Mouse (Mus musculus) thymus, postnatal 36 days (tissue): ENCODE measurements around the gene Slain2.
"Not testable (repeated sequence)": the region's sequence is repeated elsewhere in the genome, so short reads cannot be mapped to it uniquely, and the experiment has no call there.

ENCODE experiments used
- DNase-seq, 2 experiments: peaks; one replicate each; pipeline ENCODE4 v3.0.0; 2022; ENCODE audit warnings: mixed read lengths in 2 of 2

Slain2 gene

DNA sequence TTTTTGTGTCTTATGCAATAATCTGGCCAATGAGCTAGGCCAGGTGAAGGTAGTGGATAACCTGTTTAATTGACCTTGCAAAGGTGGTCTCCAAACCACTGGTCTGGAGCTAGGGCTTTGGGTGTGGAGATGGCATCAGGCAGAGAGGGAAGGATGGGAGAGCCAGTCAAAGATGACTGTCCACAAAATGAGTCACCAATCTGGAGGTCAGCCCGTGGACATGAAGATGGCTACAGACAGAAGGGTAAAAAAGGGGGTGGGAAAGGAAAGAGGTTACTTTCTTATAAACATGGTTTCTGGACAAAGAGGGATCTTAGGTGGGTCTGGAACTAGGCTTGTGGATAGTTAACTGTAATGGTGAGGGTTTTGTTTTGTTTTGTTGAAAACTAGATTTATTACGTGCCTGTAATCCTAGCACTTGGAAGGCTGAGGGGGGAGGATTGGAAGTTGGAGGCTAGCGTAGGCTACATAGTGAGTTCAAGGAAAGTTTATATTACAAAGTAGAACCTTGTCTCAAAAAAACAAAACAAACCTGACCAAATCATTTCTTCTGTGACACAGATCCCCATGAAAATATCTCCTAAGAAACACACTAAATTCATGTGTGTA, 40.0 kb downstream of the Slain2 start:
- no peak for DNase-seq

DNA sequence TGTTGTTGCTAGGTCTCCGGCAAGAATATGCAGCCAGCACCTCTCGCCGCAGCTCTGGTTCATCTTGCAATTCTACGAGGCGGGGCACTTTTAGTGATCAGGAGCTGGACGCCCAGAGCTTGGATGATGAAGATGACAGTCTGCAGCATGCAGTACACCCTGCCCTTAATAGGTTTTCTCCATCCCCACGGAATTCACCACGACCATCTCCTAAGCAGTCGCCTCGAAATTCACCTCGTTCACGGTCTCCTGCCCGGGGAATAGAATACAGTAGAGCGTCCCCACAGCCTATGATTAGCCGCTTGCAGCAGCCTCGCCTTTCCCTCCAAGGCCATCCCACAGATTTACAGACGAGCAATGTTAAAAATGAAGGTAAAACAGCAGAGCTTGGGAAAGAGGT, 43.2 kb downstream of the Slain2 start:
- DNase-seq = no peak

DNA sequence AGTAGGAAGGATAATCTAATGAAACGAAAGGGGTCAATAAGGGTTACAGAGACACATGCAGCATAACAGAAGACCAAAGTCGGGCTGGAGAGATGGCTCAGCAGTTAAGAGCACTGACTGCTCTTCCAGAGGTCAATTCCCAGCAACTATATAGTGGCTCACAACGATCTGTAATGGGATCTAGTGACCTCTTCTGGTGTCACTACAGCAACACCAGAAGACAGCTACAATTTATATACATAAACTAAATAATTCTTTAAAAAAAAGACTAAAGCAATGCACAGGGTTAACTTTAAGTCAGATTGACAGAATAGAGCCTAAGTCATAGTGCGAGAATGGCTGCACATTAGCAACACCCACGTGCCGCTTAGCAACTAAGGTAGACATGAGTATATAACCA, 46.0 kb downstream of the Slain2 start:
- DNase-seq = no peak

DNA sequence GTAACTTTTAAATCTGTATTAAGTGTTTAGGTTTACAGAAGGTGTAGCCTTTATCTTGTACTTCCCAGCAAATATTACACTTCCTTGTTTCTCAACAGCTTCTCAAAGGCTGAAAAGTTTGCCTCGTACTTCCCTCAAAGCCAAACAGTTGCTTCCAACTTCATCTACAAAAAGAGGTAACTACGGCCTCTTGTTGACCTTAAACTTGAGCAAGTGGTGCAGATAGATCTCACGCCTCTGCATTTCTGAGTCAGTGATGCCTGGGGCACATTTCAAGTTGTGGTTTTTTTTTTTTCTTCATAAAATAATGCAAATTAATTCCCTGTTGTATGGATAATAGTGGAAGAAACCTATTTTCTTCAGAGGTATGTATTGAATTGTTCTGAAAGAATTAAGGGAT, 51.6 kb downstream of the Slain2 start:
- DNase-seq = no peak

DNA sequence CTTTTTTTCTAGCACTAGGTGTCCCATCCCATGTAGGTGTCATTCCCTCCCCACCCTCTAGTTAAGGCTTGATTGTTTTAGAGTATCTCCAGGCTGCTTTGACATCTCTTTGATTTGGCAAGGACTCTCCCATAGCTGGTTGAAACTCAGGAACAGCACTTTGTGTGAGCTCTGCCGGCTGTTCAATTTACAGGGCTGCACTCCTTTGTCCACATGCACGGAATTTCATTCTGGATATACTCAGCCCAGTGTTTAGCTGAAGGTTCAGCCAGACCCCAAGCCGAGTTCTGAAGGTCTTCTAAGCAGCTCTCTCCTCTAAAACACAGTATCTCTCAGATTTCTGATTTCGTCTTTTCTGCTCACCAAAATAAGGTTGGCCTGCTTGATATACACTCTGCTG, 58.3 kb downstream of the Slain2 start:
- no peak for DNase-seq

DNA sequence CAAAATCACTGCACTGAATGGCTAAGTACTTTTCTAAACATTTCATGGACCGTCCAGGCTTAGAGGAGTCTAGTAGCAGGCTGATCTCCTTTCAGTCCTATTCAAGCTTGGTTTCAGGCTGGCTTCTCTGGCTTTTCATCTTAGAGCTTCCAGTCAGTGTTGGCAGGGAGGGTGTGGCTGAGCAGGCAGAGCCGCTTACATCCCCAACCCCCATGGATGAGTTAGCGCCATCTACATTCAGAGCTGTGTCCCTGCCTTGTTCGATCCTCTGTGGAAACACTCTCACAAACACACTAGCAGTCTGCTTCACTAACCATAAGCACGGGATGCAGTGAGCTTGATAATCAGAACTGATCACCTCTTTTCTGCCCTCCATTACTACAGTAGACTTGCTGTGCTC, 58.8 kb downstream of the Slain2 start:
- no peak for DNase-seq

DNA sequence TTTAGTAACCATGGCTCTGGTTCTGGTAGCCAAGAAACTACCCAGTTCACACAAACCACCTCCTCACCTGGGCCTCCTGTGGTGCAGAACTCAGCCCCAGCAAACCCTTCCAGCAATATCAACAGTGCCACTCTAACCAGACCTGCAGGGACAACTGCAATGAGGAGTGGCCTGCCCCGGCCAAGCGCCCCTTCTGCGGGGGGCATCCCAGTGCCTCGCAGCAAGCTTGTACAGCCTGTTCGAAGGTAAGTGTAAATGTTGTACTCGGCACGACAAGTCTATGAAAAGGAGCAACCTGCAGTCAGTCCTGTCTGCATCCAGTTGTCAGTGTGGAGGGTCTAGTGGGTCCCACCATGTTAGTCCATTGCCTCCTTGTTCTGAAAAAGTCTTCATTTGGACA, 60.5 kb downstream of the Slain2 start, which contains the start of gene Gm10135:
Gene Gm10135, minus strand, starts transcription at position 101 of the 400 bp plus-strand sequence.
- no peak for DNase-seq

DNA sequence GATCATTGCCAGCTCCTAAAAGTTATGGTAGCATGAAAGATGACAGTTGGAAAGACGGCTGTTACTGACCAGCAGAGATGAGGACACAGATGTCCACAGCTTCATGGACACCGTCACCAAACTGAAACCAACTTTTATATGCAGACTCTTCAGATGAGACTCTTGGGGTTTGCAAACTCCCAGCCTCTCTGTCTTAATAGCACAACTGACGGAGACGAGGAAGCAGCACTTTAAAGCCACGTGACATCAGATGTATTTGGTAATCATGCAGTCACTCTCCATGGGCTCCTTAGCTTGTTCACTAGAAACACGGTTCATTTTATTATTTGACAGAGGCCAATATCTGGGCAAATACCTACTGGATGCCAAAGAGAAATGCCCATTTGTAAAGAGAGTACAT, 61.9 kb downstream of the Slain2 start:
- no peak for DNase-seq

DNA sequence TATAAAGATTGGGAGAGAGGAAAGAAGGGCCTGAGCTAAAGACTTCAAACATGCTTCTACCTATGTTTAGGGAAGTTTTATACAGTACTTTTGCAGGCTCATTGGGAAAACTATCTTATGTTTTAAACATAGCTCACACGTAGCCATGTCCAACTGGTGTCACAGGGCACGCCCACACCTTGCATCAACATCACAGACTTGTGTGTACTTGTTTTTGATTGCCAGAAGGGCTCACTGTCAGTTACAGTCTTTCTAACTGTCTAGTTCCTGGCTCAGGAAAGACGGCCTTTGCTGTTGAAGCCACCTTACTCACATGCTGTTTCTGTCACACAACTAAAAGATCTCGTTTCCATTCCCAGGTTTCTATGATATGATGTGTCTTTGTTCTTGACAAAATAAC, 62.4 kb downstream of the Slain2 start:
- DNase-seq = no peak

DNA sequence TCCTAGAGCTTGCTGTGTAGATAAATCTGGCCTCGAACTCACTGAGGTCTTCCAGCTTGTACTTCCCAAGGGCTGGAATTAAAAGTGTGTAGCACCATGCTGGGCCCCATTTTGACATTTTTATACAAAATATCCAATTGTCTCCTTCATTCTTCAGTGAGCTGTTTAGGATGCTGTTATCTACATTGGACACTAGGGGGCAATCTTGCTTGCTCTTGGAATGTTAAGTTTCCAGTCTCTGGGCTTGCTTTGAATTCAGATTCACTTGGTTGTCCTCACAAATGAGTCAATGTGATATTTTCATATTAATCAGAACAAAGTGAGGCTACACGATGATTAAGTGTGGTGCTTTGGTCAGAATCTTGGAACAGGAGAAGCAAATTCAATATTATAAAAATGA, 70.0 kb downstream of the Slain2 start:
- DNase-seq = no peak

DNA sequence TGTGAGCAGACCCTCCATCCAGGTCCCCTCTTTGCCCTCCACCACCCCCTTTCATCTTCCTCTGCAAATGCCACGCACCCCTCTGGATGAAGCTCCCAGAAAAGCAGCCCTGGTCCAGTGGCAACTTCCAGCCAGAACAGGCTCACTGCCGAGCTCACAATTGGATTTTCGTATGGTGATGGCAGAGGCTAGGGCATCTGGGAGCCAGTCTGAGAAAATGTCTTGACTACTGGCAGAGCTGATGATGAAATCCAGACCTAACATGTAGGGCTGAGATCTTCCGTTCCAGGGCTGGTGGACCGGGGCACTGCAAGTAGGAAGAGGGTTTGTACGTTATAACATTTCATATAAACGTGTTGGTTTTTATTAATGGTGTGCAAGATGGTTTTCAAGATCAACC, 73.7 kb downstream of the Slain2 start:
- DNase-seq = no peak

DNA sequence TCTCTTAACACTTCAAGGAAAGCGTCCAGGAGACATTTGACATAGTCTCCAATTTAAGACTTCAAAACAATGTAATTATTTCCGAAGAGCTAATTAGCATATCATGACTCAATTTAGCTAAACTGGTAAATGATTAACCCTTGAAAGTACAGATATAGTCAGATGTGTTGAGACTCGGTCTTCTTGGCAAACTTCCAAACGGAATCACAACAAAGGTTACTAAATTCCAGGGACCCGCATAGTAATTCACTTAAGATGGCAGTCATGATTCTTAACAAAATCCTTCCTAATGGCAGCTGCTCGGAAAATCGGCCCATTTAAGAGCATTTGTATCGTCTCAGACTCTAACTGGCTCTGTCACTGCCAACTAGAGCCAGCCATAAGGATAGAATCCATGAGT, 75.7 kb downstream of the Slain2 start:
- no peak for DNase-seq

DNA sequence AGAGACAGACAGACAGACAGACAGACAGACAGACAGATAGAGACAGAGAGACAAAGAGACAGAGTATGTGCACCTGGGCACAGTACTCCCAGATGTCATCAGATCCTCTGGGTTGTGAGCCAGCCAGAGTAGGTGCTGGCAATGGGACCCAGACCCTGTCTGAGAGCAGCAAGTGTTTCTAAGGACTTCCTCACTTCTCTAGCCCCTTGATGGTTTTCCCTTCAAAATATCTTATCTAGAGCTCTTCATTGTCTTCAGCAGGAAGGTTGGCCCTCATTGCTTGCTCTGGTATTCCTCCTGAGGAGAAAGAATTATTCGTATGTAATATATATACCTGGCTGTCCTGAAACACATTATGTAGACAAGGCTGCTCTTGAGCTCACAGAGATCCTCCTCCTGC, 78.4 kb downstream of the Slain2 start:
- DNase-seq = no peak

DNA sequence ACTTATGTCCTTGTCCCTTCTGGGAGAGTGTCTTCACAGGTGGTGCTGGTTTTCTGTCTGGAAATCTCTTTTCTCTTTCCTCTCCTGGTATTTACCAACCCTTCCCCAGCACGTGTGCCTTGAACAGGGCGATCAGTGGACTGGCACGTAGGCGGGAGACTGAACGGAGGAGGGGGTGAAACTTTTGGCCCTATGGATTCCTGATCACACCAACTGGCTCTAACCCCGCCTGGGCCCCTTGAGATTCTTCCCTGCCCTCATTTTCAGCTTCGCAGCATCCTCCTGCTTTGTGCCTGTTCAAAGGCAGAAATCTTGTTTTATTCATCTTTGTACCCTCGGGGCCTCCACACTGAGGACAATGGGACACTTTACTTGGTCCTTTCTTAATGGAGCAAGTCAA, 80.3 kb downstream of the Slain2 start:
- no peak for DNase-seq

DNA sequence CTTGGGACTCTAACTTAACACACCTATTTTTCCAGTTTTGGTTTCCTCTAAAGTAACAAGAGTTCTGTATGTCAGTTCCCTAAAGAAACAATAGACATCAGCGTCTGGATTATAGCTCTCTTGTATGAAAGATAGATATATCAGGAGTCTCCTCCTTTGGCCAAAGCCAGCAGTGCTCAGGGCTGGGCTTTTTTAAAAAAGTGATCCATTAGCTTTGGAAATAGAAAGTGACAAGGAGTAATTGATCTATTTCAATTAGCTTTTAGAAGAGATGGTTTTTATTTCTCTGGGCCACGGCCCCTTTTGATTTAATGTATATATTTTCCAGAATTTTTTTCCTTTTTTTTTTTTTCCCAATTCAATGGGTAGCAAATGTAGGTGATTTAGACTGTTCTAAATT, 80.8 kb downstream of the Slain2 start:
- DNase-seq = no peak

DNA sequence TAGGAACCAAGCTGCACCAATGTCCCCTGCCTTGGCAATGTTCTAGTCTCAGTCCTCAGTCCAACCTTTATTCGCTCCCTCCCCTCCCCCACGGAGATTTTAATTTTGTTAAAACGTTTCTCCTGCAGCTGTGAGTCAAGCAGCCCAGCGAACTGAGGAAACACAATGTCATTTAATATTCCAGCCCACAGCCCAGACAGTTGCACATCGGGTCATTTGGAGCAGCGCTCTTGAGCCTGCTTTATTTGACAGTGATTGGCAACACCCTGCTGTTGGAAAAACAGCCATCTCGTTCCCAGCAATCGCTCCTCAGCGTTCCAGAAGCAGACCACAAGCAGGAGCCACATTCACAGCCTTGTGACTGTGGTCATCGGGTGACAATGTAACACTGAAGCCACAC, 81.3 kb downstream of the Slain2 start:
- DNase-seq = no peak

DNA sequence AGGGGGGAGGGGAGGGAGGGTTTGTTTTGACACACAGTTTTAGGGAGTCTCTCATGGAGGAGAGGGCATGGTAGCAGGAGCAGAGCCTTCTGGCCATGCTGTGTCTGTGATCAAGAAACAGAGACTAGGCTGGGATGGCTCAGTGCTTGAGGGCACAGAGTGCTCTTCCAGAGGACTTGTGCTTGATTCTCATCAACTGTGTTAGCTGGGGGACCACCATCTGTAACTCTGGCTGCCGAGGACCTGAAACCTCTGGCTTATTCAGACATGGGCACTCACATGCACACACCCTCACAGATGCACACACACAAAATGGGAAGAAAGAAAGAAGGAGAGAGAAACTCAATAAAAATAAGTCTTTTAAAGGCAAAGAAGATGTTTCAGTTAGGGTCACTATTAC, 84.4 kb downstream of the Slain2 start:
- not testable (repeated sequence) for DNase-seq

DNA sequence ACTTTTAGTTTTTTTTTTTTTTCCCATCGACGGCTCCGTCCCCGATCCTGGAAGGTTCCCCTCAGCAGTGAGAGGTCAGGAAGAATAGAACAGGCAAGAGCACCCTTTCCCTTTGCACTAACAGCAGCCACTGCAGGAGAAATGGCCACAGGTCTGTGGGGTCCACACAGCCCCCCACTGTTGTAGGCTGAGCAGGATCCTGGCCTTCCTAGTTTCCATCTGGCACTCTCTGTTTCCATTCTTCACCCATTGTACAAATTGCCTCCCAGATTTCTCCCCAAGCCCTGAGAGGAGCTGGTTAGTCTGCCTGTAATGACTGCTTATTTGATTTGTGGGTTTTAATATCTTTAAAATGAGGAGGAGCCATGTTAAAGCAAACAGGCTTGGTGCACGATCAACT, 89.9 kb downstream of the Slain2 start:
- DNase-seq = no peak

DNA sequence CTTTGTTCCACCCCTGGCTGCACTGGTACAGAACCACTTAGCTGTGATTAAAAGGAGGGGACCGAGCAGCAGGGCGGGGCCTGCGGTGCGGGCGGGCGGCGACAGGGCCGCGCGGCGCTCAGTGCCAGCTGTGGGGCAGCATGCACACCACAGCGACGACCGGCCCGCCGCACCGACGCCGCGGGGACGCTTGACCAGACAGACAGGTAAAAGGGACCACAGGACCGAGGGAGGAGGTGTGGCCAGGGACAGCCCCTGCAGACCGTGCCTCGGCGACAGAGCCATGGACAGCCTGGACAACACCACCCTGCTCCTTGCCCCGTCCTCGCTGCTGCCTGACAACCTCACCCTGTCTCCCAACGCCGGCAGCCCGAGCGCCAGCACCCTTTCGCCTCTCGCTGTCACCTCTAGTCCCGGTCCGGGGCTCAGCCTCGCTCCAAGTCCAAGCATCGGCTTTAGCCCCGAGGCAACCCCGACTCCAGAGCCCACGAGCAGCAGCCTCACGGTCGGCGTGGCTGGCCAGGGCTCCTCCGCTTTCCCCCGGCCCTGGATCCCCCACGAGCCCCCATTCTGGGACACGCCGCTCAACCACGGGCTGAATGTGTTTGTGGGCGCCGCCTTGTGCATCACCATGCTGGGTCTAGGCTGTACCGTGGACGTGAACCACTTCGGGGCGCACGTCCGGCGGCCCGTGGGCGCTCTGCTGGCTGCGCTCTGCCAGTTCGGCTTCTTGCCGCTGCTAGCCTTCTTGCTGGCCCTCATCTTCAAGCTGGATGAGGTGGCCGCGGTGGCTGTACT, 92.9 kb downstream of the Slain2 start, which contains the start of gene Slc10a4:
Gene Slc10a4, plus strand, starts transcription at position 100 of the 798 bp plus-strand sequence.
- DNase-seq = peak in 1 of 2 experiments; percentile 10

DNA sequence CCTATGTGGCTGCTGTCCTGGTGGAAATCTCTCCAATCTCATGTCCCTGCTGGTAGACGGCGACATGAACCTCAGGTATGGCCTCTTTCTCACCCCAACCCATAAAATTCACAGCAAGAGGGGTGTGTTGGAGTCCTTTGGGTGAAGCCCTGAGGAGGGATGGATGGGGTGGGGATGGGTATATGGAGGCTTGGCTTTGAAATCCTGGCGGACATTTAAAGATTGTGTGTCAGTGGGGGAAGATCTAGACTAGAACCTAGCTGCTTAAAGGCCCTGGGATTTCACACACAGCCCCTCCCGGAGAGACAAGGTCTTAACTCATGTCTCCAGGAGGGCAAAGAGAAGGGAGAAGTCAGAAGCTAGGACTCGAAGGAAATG, 93.5 kb downstream of the Slain2 start:
- no peak for DNase-seq

DNA sequence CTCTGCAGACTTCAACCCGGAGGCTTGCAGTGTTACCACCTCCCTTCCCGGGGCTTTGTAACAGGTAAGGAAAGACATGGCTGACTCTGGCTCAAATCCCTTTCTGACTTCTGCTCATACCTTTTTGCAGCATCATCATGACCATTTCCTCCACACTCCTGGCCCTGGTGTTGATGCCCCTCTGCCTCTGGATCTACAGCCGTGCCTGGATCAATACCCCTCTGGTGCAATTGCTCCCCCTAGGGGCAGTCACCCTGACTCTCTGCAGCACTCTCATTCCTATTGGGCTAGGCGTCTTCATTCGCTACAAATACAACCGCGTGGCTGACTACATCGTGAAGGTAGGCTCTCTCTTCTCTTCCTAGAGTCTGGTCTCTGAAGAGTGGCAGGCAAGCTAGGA, 94.1 kb downstream of the Slain2 start:
- peak in 1 of 2 experiments; percentile 20 for DNase-seq

DNA sequence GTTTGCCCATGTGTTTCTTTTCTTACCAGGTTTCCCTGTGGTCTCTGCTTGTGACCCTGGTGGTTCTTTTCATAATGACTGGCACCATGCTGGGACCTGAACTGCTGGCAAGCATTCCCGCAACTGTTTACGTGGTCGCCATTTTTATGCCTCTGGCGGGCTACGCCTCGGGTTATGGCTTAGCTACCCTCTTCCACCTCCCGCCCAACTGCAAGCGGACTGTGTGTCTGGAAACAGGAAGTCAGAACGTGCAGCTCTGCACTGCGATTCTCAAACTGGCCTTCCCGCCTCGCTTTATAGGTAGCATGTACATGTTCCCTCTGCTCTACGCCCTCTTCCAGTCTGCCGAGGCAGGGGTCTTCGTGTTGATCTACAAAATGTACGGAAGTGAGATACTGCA, 97.7 kb downstream of the Slain2 start:
- not testable (repeated sequence) for DNase-seq

DNA sequence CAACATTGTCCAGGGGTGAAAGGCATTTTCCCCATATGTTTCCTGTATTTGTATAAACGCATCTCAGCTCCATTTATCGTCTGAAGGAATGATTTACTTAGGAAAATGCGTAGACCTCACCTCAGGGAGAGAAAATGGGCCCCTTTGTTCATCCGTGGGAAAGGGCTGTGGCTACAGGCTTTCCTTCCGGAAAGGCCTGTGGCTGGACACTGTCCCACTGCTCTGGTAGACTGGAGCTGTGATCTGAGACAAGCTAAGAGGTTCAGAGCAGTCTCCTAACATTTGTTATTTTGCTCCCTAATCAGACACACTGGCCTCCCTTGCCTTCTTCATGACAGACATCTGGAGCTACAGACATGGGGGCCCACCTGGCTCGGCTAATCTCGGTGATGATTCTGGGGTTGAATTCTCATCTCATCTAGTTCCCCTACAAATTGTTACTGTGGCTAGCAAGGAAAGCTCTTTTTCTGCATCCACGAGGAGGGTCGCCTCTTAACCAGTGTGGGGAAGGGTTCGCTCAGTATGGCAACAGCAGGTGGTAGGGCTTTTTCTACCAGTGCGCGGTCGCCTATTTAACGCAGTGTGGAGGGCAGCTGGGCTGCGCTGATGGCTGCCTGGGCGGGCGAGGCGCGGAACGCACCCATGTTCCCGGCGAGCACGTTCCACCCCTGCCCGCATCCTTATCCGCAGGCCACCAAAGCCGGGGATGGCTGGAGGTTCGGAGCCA, 98.9 kb downstream of the Slain2 start:
- not testable (repeated sequence) for DNase-seq
